Mouse (Mus musculus): Measurements from ENCODE around the gene Bcl7c.
"Not testable (repeated sequence)": the region's sequence is repeated elsewhere in the genome, so short reads cannot be mapped to it uniquely, and the experiment has no call there.

Bcl7c gene

GRCm38 (mm10) chr7:127714816-127715215, 6.1 kb upstream of the Bcl7c start:
- DNase-seq, result no peak

- peak; percentile 81 for DNase-seq
Observed at GRCm38 (mm10) chr7:127712461-127713385, 4.0 kb upstream of the Bcl7c start, which contains the start of gene Ctf1. TSS of gene Ctf1 (plus strand) at chr7:127712736.

GRCm38 (mm10) chr7:127711456-127711855, 2.7 kb upstream of the Bcl7c start:
- DNase-seq, result peak; percentile 21

- DNase-seq, result peak; percentile 15
Observed at GRCm38 (mm10) chr7:127711031-127711430, 2.3 kb upstream of the Bcl7c start.

GRCm38 (mm10) chr7:127709261-127709979, 687 bp upstream of the Bcl7c start:
- DNase-seq, result no peak

GRCm38 (mm10) chr7:127707957-127708206, 851 bp downstream of the Bcl7c start:
- no peak for DNase-seq

GRCm38 (mm10) chr7:127707045-127707956, 1.4 kb downstream of the Bcl7c start:
- no peak for DNase-seq

- no peak for DNase-seq
Observed at GRCm38 (mm10) chr7:127705706-127706105, 3.0 kb downstream of the Bcl7c start.

- DNase-seq, result no peak
Observed at GRCm38 (mm10) chr7:127704598-127704997, 4.1 kb downstream of the Bcl7c start.

GRCm38 (mm10) chr7:127703561-127704178, 5.1 kb downstream of the Bcl7c start:
- peak; percentile 43 for DNase-seq

- no peak for DNase-seq
Observed at GRCm38 (mm10) chr7:127700712-127701331, 7.9 kb downstream of the Bcl7c start.

GRCm38 (mm10) chr7:127698986-127699385, 9.7 kb downstream of the Bcl7c start:
- no peak for DNase-seq

GRCm38 (mm10) chr7:127693730-127694129, 15.0 kb downstream of the Bcl7c start:
- not testable (repeated sequence) for DNase-seq

- no peak for DNase-seq
Observed at GRCm38 (mm10) chr7:127693290-127693689, 15.4 kb downstream of the Bcl7c start.

GRCm38 (mm10) chr7:127691221-127691989, 17.3 kb downstream of the Bcl7c start:
- peak; percentile 71 for DNase-seq

GRCm38 (mm10) chr7:127689626-127690280, 19.0 kb downstream of the Bcl7c start:
- no peak for DNase-seq

GRCm38 (mm10) chr7:127688935-127689334, 19.8 kb downstream of the Bcl7c start:
- no peak for DNase-seq

- no peak for DNase-seq
Observed at GRCm38 (mm10) chr7:127686740-127687449, 21.8 kb downstream of the Bcl7c start.

- DNase-seq, result no peak
Observed at GRCm38 (mm10) chr7:127685304-127686018, 23.3 kb downstream of the Bcl7c start.
